11 mouse cellular contexts compared by ENCODE assay signal in genomic region chr17:28345882-28346281, GRCm38 (mm10). TPM values are rescaled to one million over a fixed set of nuclear protein-coding genes. Genes with fewer than 3 reads are reported as not detected.
A peak's percentile ranks its signal among the peaks of the same experiment; 100 is the strongest.
DNase-seq lines count a peak whose midpoint lies in the region; ATAC-seq and TF ChIP-seq lines count a peak whose summit lies in the region.
"Had no signal": no experiment of that assay in that cellular context is flagged by ENCODE, and none has a peak within 500 bp of the region (broad histone marks: within the 10 kb centered on the region; RNA-seq: fewer than 3 reads in every experiment).

No protein-coding gene starts in this region.

- peak overlapping the region; percentile 18; the same call in 1 of the 2 replicates for H3K9ac ChIP-seq in kidney, embryonic 15.5 days
- peak overlapping the region; percentile 65 for H3K9ac ChIP-seq in heart, embryonic 12.5 days
- H3K9ac ChIP-seq in limb, embryonic 13.5 days: peak overlapping the region; percentile 53

- no peaks in the 10 kb centered on the region for H3K36me3 ChIP-seq in kidney, embryonic 15.5 days
- no peaks in the 10 kb centered on the region for H3K36me3 ChIP-seq in heart, embryonic 12.5 days
- 0 out of 2 replicates have a peak, but pooled peaks cover 3% of the 10 kb centered on the region for H3K36me3 ChIP-seq in limb, embryonic 13.5 days

- WGBS in kidney, embryonic 15.5 days: 9% methylated on average over 10 of the region's 10 CpGs
- 6% methylated on average over 10 of the region's 10 CpGs for whole genome bisulfite sequencing in heart, embryonic 12.5 days
- 3% methylated on average over 10 of the region's 10 CpGs for WGBS in limb, embryonic 13.5 days

- peak overlapping the region; percentile 52 for H3K4me2 ChIP-seq in kidney, embryonic 15.5 days
- peak overlapping the region; percentile 56 for H3K4me2 ChIP-seq in heart, embryonic 12.5 days
- peak overlapping the region; percentile 61 for H3K4me2 ChIP-seq in limb, embryonic 13.5 days (replicated peaks)

- H3K4me3 ChIP-seq in kidney, embryonic 15.5 days (replicated peaks): peak overlapping the region; percentile 23
- H3K4me3 ChIP-seq in heart, embryonic 12.5 days: peak overlapping the region; percentile 12; the same call in 1 of the 2 replicates
- peak overlapping the region; percentile 22 for H3K4me3 ChIP-seq in limb, embryonic 13.5 days
- no peak overlapping the region for H3K4me3 ChIP-seq in left cerebral cortex, adult 2 months

- peaks cover 88% of the 10 kb centered on the region for H3K4me1 ChIP-seq in kidney, embryonic 15.5 days
- peaks cover 83% of the 10 kb centered on the region for H3K4me1 ChIP-seq in heart, embryonic 12.5 days (replicated peaks)
- peaks cover 86% of the 10 kb centered on the region for H3K4me1 ChIP-seq in limb, embryonic 13.5 days

- ATAC-seq in kidney, embryonic 15.5 days (replicated peaks; ENCODE audit: low FRiP score): no peak; the same call in 1 of the 2 replicates
- no peak for ATAC-seq in heart, embryonic 12.5 days (ENCODE audit: insufficient number of reproducible peaks, low FRiP score)
- ATAC-seq in limb, embryonic 13.5 days (ENCODE audit: low FRiP score, low read depth): peak; percentile 15; the same call in 1 of the 2 replicates
- ATAC-seq in megakaryocyte-erythroid progenitor cell, adult 5-6 weeks (replicated peaks; ENCODE audit: low FRiP score, low TSS enrichment, poor library complexity, severe bottlenecking): no peak

- H3K27me3 ChIP-seq in kidney, embryonic 15.5 days: no peaks in the 10 kb centered on the region
- no peaks in the 10 kb centered on the region for H3K27me3 ChIP-seq in heart, embryonic 12.5 days (replicated peaks)
- no peaks in the 10 kb centered on the region for H3K27me3 ChIP-seq in limb, embryonic 13.5 days

- peak overlapping the region; percentile 95 for H3K27ac ChIP-seq in kidney, embryonic 15.5 days
- peak overlapping the region; percentile 90 for H3K27ac ChIP-seq in heart, embryonic 12.5 days (ENCODE audit: poor library complexity, severe bottlenecking)
- H3K27ac ChIP-seq in limb, embryonic 13.5 days: peak overlapping the region; percentile 86
- H3K27ac ChIP-seq in left cerebral cortex, adult 2 months: no peak overlapping the region

- no peaks in the 10 kb centered on the region for H3K9me3 ChIP-seq in kidney, embryonic 15.5 days (replicated peaks)
- no peaks in the 10 kb centered on the region for H3K9me3 ChIP-seq in heart, embryonic 12.5 days (replicated peaks)
- no peaks in the 10 kb centered on the region for H3K9me3 ChIP-seq in limb, embryonic 13.5 days
- H3K9me3 ChIP-seq: G1E had no signal

- TF ChIP-seq CTCF in left cerebral cortex, adult 2 months (IDR thresholded peaks at IDR 0.05): no peak

- DNase-seq in kidney, adult 11 months: no peak
- DNase-seq in MN1 (ENCODE audit: low spot score): peak; percentile 70
- no peak for DNase-seq in left cerebral cortex, adult 2 months (ENCODE audit: extremely low spot score in 1 of 2, low spot score in 2 of 2)
- no peak for DNase-seq in left cerebral cortex, adult 9 months (ENCODE audit: low spot score in 2 of 2)
- DNase-seq: spleen, adult 18-20 months had no signal

- intact Hi-C loops in left cerebral cortex, adult 2 months (cut with DNase I): no loop called here

RNA-seq across cellular contexts. Expression of gene Tead3, which starts 4.7 kb away (rescaled TPM):
- polyA plus RNA-seq in kidney, embryonic 15.5 days (2015; fragmentation: Nextera tagmentation; extraction: Ambion mirVana): 9.8 and 11.0 TPM in 2 replicates
- 7.9 and 8.1 TPM in 2 replicates for polyA plus RNA-seq in heart, embryonic 12.5 days (2016; fragmentation: Nextera tagmentation; extraction: Ambion mirVana)
- polyA plus RNA-seq in limb, embryonic 13.5 days (2015; fragmentation: Nextera tagmentation; extraction: Ambion mirVana): 14.9 and 15.4 TPM in 2 replicates
- total RNA-seq in left cerebral cortex, adult 2 months (2021): 1 to 10 TPM; 2.9 to 3.0 TPM
- 0.20 and 0.37 TPM in 2 replicates for total RNA-seq in megakaryocyte-erythroid progenitor cell, adult 5-6 weeks (2014; fragmentation: Nextera tagmentation)
- total RNA-seq in megakaryocyte-erythroid progenitor cell, adult 5-6 weeks (2017): 0.30 TPM in 1 of 2 replicates, not detected in the other

RNA-seq across cellular contexts. Expression of gene Rpl10a, which starts 17.6 kb away (rescaled TPM):
- 643 and 689 TPM in 2 replicates for polyA plus RNA-seq in kidney, embryonic 15.5 days (2015; fragmentation: Nextera tagmentation; extraction: Ambion mirVana)
- polyA plus RNA-seq in heart, embryonic 12.5 days (2016; fragmentation: Nextera tagmentation; extraction: Ambion mirVana): 301 and 344 TPM in 2 replicates
- polyA plus RNA-seq in limb, embryonic 13.5 days (2015; fragmentation: Nextera tagmentation; extraction: Ambion mirVana): 580 and 609 TPM in 2 replicates
- total RNA-seq in left cerebral cortex, adult 2 months (2021): 100 to 1,000 TPM; 302 to 309 TPM
- 3,438 and 3,746 TPM in 2 replicates for total RNA-seq in megakaryocyte-erythroid progenitor cell, adult 5-6 weeks (2014; fragmentation: Nextera tagmentation)
- total RNA-seq in megakaryocyte-erythroid progenitor cell, adult 5-6 weeks (2017): 861 and 1,170 TPM in 2 replicates

RNA-seq across cellular contexts. Expression of gene Tulp1, which starts 19.1 kb away (rescaled TPM):
- 5.6 and 6.4 TPM in 2 replicates for polyA plus RNA-seq in kidney, embryonic 15.5 days (2015; fragmentation: Nextera tagmentation; extraction: Ambion mirVana)
- 3.7 and 4.6 TPM in 2 replicates for polyA plus RNA-seq in heart, embryonic 12.5 days (2016; fragmentation: Nextera tagmentation; extraction: Ambion mirVana)
- 7.1 and 7.5 TPM in 2 replicates for polyA plus RNA-seq in limb, embryonic 13.5 days (2015; fragmentation: Nextera tagmentation; extraction: Ambion mirVana)
- total RNA-seq in left cerebral cortex, adult 2 months (2021): not detected
- total RNA-seq in megakaryocyte-erythroid progenitor cell, adult 5-6 weeks (2014; fragmentation: Nextera tagmentation): not detected in 2 replicates
- total RNA-seq in megakaryocyte-erythroid progenitor cell, adult 5-6 weeks (2017): 0.99 TPM in 1 of 2 replicates, not detected in the other
- total RNA-seq: megakaryocyte progenitor cell, adult 5-6 weeks had no signal
- polyA plus RNA-seq: G1E had no signal

RNA-seq across cellular contexts. Expression of gene Fance, which starts 32.6 kb away (rescaled TPM):
- polyA plus RNA-seq in kidney, embryonic 15.5 days (2015; fragmentation: Nextera tagmentation; extraction: Ambion mirVana): 28.4 and 33.7 TPM in 2 replicates
- polyA plus RNA-seq in heart, embryonic 12.5 days (2016; fragmentation: Nextera tagmentation; extraction: Ambion mirVana): 21.8 and 23.0 TPM in 2 replicates
- 36.0 and 37.3 TPM in 2 replicates for polyA plus RNA-seq in limb, embryonic 13.5 days (2015; fragmentation: Nextera tagmentation; extraction: Ambion mirVana)
- total RNA-seq in left cerebral cortex, adult 2 months (2021): 10 to 100 TPM; 21.5 to 26.1 TPM
- 47.6 and 82.8 TPM in 2 replicates for total RNA-seq in megakaryocyte-erythroid progenitor cell, adult 5-6 weeks (2014; fragmentation: Nextera tagmentation)
- total RNA-seq in megakaryocyte-erythroid progenitor cell, adult 5-6 weeks (2017): 21.0 and 56.9 TPM in 2 replicates
